Mouse (Mus musculus): ENCODE results near the gene Clstn1.

Gene Clstn1

DNA sequence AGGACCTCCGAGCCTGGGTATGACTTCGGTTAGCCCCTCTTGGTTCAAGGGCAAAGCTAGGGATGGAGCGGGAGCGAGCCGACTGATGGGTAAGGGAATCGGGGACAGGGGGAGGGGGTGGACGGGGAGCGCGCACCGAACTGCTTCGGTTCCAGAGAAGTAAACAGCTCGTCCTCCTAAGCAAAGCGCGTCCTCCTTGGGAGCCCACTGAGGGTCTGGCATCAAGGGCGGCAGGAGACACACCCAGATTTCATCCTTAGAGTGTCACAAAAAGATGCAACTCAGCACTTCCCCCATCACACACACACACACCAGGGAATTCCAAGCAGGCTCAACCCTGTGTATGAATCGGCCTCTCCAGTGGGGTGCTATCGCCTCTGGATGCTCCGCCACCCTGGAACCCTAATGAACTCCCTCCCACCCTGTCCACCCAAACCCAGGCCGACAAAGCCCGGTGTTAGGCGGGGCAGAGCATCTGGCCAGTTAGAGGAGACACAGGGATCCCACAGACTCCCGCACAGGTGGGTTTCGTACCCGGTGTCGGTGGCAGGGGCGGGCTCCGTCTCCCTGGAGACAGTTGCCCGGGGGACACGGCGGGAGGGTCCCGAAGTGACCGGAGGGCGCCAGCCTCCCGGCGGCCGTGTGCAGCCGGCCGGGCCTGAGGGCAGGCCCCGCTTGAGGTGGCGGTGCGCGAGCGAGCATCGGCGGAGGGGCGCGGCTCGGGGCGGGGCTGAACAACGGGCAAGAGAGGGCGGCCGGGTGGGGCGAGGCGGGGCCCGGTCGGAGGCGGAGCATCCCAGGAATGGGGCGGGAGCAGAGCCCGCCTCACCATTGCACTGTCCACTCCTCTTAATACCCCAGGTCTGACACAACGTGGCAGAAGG, 89.4 kb downstream of the Clstn1 start:
- no peak for DNase-seq (ENCODE audit: low spot score)

GRCm38 (mm10) chr4:149678006-149678405, 91.7 kb downstream of the Clstn1 start:
- no peak for DNase-seq (ENCODE audit: low spot score)

GRCm38 (mm10) chr4:149679056-149679770, 92.9 kb downstream of the Clstn1 start:
- DNase-seq (ENCODE audit: low spot score), result no peak

DNA sequence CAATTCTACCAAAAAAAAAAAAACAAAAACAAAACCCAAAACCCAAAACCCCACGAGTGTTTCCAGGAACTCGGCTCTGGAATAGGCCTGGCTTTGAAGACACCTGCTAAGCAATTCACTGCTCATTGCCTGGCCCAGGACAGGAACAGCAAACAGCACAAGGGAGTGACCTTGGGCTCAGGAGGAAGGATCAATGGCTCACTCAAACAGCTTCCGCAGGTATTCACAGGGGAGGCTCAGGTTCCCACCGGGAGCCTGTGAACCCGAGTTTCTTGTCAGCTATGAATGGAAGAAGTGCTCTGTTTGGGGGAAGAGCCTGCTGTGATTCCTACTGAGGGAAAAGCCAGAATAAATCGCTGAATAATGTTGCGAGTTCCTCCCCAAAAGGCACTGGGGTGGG, 97.6 kb downstream of the Clstn1 start:
- no peak for DNase-seq (ENCODE audit: low spot score)

GRCm38 (mm10) chr4:149684841-149685623, 98.8 kb downstream of the Clstn1 start:
- DNase-seq (ENCODE audit: low spot score), result no peak

- no peak for DNase-seq (ENCODE audit: low spot score)
These were observed 102.6 kb downstream of the Clstn1 start for GRCm38 (mm10) chr4:149688861-149689260.

- DNase-seq (ENCODE audit: low spot score), result no peak
These were observed 103.8 kb downstream of the Clstn1 start for GRCm38 (mm10) chr4:149689822-149690700.

GRCm38 (mm10) chr4:149690828-149691280, 104.6 kb downstream of the Clstn1 start:
- no peak for DNase-seq (ENCODE audit: low spot score)

DNA sequence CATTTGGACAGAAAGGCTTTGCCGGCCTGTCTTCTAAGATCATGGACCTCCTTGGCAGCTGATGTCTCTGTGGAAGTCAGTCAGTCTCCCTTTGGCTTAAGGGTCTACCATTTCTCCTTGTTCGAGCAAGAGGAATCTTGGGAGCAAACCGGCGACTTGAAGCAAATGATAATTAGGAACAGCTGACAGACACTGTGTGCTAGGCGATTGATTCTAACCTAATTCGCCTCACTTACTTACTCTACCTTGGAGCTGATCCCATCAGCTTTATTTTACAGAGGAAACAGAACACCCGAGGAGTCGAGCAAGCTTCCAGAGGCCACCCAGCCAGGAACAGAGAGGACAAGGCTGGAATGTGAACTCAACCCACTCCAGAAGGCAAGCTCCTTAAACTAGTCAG, 105.1 kb downstream of the Clstn1 start:
- DNase-seq (ENCODE audit: low spot score), result no peak

DNA sequence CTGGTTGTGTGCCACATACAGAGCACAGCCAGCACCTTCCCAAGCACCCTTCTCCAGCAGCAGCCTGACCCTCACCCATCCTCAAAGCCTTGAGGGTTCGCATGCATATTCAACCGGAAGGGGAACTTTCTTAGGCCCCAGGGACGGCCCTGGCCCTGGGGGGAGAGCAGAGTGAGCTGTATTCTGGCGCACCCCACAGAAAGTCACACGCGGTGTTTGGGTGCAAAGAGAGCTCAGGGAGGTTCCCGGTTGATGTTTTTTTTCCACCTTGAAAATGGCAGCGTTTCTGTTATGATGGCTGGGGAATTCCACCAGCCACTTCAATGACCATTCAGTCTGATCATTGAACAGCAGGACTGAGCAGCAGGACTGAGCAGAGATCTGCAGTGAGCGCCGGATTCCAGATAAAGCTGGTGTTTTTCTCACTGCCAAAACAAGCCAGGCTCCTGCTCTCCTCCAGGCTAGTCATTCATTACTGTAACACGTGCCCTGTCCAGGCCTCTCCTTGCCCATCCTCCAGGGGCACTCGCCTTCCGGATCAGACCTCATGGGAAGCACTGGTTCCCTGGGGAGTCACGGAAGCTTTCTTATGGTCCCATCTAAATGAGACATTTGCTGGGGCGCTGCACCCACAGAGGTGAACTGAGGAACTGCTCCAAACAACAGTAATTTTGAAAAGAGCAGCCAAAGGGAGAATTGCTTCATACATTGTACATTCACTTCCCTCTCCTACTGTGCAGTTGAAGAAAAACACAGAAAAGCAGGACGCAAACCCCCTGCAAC, 110.1 kb downstream of the Clstn1 start:
- DNase-seq (ENCODE audit: low spot score), result peak; percentile 53

DNA sequence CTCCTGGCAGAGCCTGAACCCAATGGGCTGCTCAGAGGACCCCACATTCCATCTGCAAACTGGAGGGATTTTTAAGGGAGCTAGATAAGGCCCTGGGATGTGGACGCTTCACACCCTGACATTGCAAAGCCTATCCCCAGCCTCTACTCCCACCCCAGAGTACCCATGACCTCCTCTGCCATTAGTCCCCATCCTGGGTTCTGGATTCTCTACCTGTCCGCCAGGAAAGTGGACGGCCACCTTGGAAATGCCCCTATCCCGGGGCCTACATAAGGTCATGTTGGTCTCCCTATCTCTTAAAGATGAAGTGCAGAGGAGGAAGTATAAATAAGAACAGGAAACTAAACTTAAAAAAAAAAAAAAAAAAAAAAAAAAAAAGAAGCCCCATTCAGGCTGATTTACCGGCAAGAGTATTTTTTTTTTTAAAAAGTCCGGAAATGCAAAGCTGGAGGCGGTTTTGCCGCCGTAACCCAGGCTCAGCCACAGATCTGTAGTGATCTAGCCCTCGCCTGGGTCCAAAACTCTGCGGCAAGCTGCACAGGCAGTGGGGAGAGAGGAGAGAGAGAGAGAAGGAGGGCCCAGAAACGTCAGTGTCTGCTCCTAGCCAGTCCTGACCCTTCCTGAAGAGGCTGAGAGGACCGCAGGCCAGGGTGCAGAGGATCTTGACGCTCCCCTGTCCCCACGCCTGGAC, 111.4 kb downstream of the Clstn1 start:
- peak; percentile 80 for DNase-seq (ENCODE audit: low spot score)

- DNase-seq (ENCODE audit: low spot score), result peak; percentile 83
These were observed 112.0 kb downstream of the Clstn1 start for GRCm38 (mm10) chr4:149698197-149698821.
